Comparison of ENCODE assay signal across 9 mouse cellular contexts in the genomic region with DNA sequence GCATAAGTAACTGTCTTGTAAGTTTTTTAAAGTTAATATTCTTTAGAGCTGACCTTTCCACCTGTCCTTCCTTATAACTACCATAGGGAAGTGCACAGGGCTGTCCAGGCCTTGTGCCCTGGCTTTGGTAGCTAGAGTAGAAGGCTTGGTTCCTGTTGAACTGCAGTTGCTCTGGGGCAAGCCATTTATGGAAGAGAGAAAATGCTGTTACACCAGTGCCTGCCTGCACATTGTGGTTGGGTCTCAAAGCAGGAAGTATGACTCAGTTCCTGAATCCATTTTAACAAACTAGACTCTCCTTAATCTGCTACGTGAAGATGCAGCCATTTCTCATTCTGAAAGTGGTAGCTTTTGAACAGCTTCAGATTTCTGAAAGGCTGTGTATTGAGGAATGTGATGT. TPM values are rescaled to one million over a fixed set of nuclear protein-coding genes. Genes with fewer than 3 reads are reported as not detected.
DNase-seq lines count a peak whose midpoint lies in the region; ATAC-seq lines count a peak whose summit lies in the region.
"Had no signal": no experiment of that assay in that cellular context is flagged by ENCODE, and none has a peak within 500 bp of the region (broad histone marks: within the 10 kb centered on the region; RNA-seq: fewer than 3 reads in every experiment).

No protein-coding gene starts in this region.

- ATAC-seq in limb, embryonic 12.5 days (ENCODE audit: insufficient number of reproducible peaks, insufficient read depth, low FRiP score, low TSS enrichment, low read depth): no peak
- ATAC-seq in heart, embryonic 12.5 days (ENCODE audit: insufficient number of reproducible peaks, low FRiP score): peak; percentile 75
- ATAC-seq in monocyte, adult 5-6 weeks (replicated peaks; ENCODE audit: insufficient number of reproducible peaks, low FRiP score, low TSS enrichment, poor library complexity, severe bottlenecking): peak; percentile 99
- ATAC-seq in hindbrain, embryonic 13.5 days (ENCODE audit: low FRiP score): no peak
- no peak for ATAC-seq in frontal cortex, adult (ENCODE audit: low TSS enrichment)

- DNase-seq in limb, embryonic 10.5 days (ENCODE audit: low spot score): no peak
- peak; percentile 49 to 71 for DNase-seq in kidney, postnatal 36 days
- no peak for DNase-seq in cerebellum, postnatal 10 days

- H3K27me3 ChIP-seq in limb, embryonic 12.5 days: no peaks in the 10 kb centered on the region
- H3K27me3 ChIP-seq in limb, embryonic 10.5 days (ENCODE audit: low read depth, poor library complexity, severe bottlenecking): no peaks in the 10 kb centered on the region
- no peaks in the 10 kb centered on the region for H3K27me3 ChIP-seq in heart, embryonic 12.5 days (replicated peaks)
- H3K27me3 ChIP-seq in hindbrain, embryonic 13.5 days: no peaks in the 10 kb centered on the region
- H3K27me3 ChIP-seq: neural tube, embryonic 13.5 days had no signal

- H3K27ac ChIP-seq in limb, embryonic 12.5 days: peak overlapping the region; percentile 47; the same call in 1 of the 2 replicates
- no peak overlapping the region for H3K27ac ChIP-seq in limb, embryonic 10.5 days
- H3K27ac ChIP-seq in heart, embryonic 12.5 days (ENCODE audit: poor library complexity, severe bottlenecking): peak overlapping the region; percentile 89
- no peak overlapping the region for H3K27ac ChIP-seq in hindbrain, embryonic 13.5 days
- H3K27ac ChIP-seq: neural tube, embryonic 13.5 days had no signal

- no peaks in the 10 kb centered on the region for H3K9me3 ChIP-seq in limb, embryonic 12.5 days
- no peaks in the 10 kb centered on the region for H3K9me3 ChIP-seq in limb, embryonic 10.5 days (replicated peaks)
- no peaks in the 10 kb centered on the region for H3K9me3 ChIP-seq in heart, embryonic 12.5 days (replicated peaks)
- no peaks in the 10 kb centered on the region for H3K9me3 ChIP-seq in hindbrain, embryonic 13.5 days
- H3K9me3 ChIP-seq: neural tube, embryonic 13.5 days had no signal

- peaks cover 78% of the 10 kb centered on the region for H3K36me3 ChIP-seq in limb, embryonic 12.5 days
- H3K36me3 ChIP-seq in limb, embryonic 10.5 days: peaks cover 81% of the 10 kb centered on the region
- H3K36me3 ChIP-seq in heart, embryonic 12.5 days: peaks cover 52% of the 10 kb centered on the region
- H3K36me3 ChIP-seq in hindbrain, embryonic 13.5 days: peaks cover 54% of the 10 kb centered on the region

- 65% methylated on average over 1 of the region's 1 CpGs for WGBS in limb, embryonic 12.5 days
- WGBS in limb, embryonic 10.5 days: 76% methylated on average over 1 of the region's 1 CpGs
- WGBS in heart, embryonic 12.5 days: 38% methylated on average over 1 of the region's 1 CpGs
- 88% methylated on average over 1 of the region's 1 CpGs for WGBS in hindbrain, embryonic 13.5 days

- no peak overlapping the region for H3K9ac ChIP-seq in limb, embryonic 12.5 days (replicated peaks)
- no peak overlapping the region for H3K9ac ChIP-seq in heart, embryonic 12.5 days
- no peak overlapping the region for H3K9ac ChIP-seq in hindbrain, embryonic 13.5 days
- H3K9ac ChIP-seq: neural tube, embryonic 13.5 days had no signal

- H3K4me1 ChIP-seq in limb, embryonic 12.5 days (replicated peaks): peaks cover 15% of the 10 kb centered on the region; the same call in 1 of the 2 replicates
- peaks cover 13% of the 10 kb centered on the region; the same call in 1 of the 2 replicates for H3K4me1 ChIP-seq in limb, embryonic 10.5 days
- peaks cover 42% of the 10 kb centered on the region for H3K4me1 ChIP-seq in heart, embryonic 12.5 days (replicated peaks)
- 0 out of 2 replicates have a peak, but pooled peaks cover 6% of the 10 kb centered on the region for H3K4me1 ChIP-seq in hindbrain, embryonic 13.5 days (replicated peaks)

- no peak overlapping the region for H3K4me3 ChIP-seq in limb, embryonic 12.5 days (replicated peaks)
- H3K4me3 ChIP-seq in limb, embryonic 10.5 days: no peak overlapping the region
- no peak overlapping the region for H3K4me3 ChIP-seq in heart, embryonic 12.5 days
- no peak overlapping the region for H3K4me3 ChIP-seq in hindbrain, embryonic 13.5 days
- H3K4me3 ChIP-seq: neural tube, embryonic 13.5 days had no signal

- H3K4me2 ChIP-seq in limb, embryonic 12.5 days: no peak overlapping the region
- H3K4me2 ChIP-seq in heart, embryonic 12.5 days: no peak overlapping the region
- no peak overlapping the region for H3K4me2 ChIP-seq in hindbrain, embryonic 13.5 days
- H3K4me2 ChIP-seq: neural tube, embryonic 13.5 days had no signal

RNA-seq across cellular contexts. Expression of a gene that starts 12.9 kb away (rescaled TPM):
- 343 and 345 TPM in 2 replicates for polyA plus RNA-seq in limb, embryonic 12.5 days (2016; fragmentation: Nextera tagmentation; extraction: Ambion mirVana)
- 355 and 369 TPM in 2 replicates for polyA plus RNA-seq in limb, embryonic 10.5 days (2016; fragmentation: Nextera tagmentation; extraction: Ambion mirVana)
- 478 and 484 TPM in 2 replicates for polyA plus RNA-seq in heart, embryonic 12.5 days (2016; fragmentation: Nextera tagmentation; extraction: Ambion mirVana)
- 755 to 1,060 TPM (median 1,019 TPM) in 3 replicates for total RNA-seq in monocyte, adult 5-6 weeks (2017)
- 390 and 405 TPM in 2 replicates for polyA plus RNA-seq in hindbrain, embryonic 13.5 days (2015; fragmentation: Nextera tagmentation; extraction: Ambion mirVana)

RNA-seq across cellular contexts. Expression of a gene that starts 29.6 kb away (rescaled TPM):
- 0.19 TPM in 1 of 2 replicates, not detected in the other for polyA plus RNA-seq in limb, embryonic 12.5 days (2016; fragmentation: Nextera tagmentation; extraction: Ambion mirVana)
- 0.26 TPM in 1 of 2 replicates, not detected in the other for polyA plus RNA-seq in limb, embryonic 10.5 days (2016; fragmentation: Nextera tagmentation; extraction: Ambion mirVana)
- polyA plus RNA-seq in heart, embryonic 12.5 days (2016; fragmentation: Nextera tagmentation; extraction: Ambion mirVana): 0.37 and 0.41 TPM in 2 replicates
- total RNA-seq in monocyte, adult 5-6 weeks (2017): not detected in 3 replicates
- 0.42 TPM in 1 of 2 replicates, not detected in the other for polyA plus RNA-seq in hindbrain, embryonic 13.5 days (2015; fragmentation: Nextera tagmentation; extraction: Ambion mirVana)
- polyA plus RNA-seq: neural tube, embryonic 13.5 days had no signal

RNA-seq across cellular contexts. Expression of a gene that starts 35.7 kb away (rescaled TPM):
- 202 and 212 TPM in 2 replicates for polyA plus RNA-seq in limb, embryonic 12.5 days (2016; fragmentation: Nextera tagmentation; extraction: Ambion mirVana)
- polyA plus RNA-seq in limb, embryonic 10.5 days (2016; fragmentation: Nextera tagmentation; extraction: Ambion mirVana): 263 and 272 TPM in 2 replicates
- 169 and 171 TPM in 2 replicates for polyA plus RNA-seq in heart, embryonic 12.5 days (2016; fragmentation: Nextera tagmentation; extraction: Ambion mirVana)
- total RNA-seq in monocyte, adult 5-6 weeks (2017): 105 to 159 TPM (median 131 TPM) in 3 replicates
- polyA plus RNA-seq in hindbrain, embryonic 13.5 days (2015; fragmentation: Nextera tagmentation; extraction: Ambion mirVana): 199 and 206 TPM in 2 replicates

RNA-seq across cellular contexts. Expression of a gene that starts 35.9 kb away (rescaled TPM):
- polyA plus RNA-seq in limb, embryonic 12.5 days (2016; fragmentation: Nextera tagmentation; extraction: Ambion mirVana): 106 TPM in 2 replicates
- polyA plus RNA-seq in limb, embryonic 10.5 days (2016; fragmentation: Nextera tagmentation; extraction: Ambion mirVana): 113 and 121 TPM in 2 replicates
- polyA plus RNA-seq in heart, embryonic 12.5 days (2016; fragmentation: Nextera tagmentation; extraction: Ambion mirVana): 215 and 216 TPM in 2 replicates
- total RNA-seq in monocyte, adult 5-6 weeks (2017): 14.7 to 18.6 TPM (median 17.1 TPM) in 3 replicates
- polyA plus RNA-seq in hindbrain, embryonic 13.5 days (2015; fragmentation: Nextera tagmentation; extraction: Ambion mirVana): 98.2 and 102 TPM in 2 replicates

RNA-seq across cellular contexts. Expression of a gene that starts 54.4 kb away (rescaled TPM):
- polyA plus RNA-seq in limb, embryonic 12.5 days (2016; fragmentation: Nextera tagmentation; extraction: Ambion mirVana): not detected in 2 replicates
- 0.10 TPM in 1 of 2 replicates, not detected in the other for polyA plus RNA-seq in limb, embryonic 10.5 days (2016; fragmentation: Nextera tagmentation; extraction: Ambion mirVana)
- not detected in 2 replicates for polyA plus RNA-seq in heart, embryonic 12.5 days (2016; fragmentation: Nextera tagmentation; extraction: Ambion mirVana)
- not detected in 3 replicates for total RNA-seq in monocyte, adult 5-6 weeks (2017)
- not detected in 2 replicates for polyA plus RNA-seq in hindbrain, embryonic 13.5 days (2015; fragmentation: Nextera tagmentation; extraction: Ambion mirVana)
- polyA plus RNA-seq: neural tube, embryonic 13.5 days had no signal

Comparison
In these comparisons a context has a peak if more than half of its experiments do, and no peak if none do; other contexts are left out.
1. H3K27ac ChIP-seq: peak in limb, embryonic 12.5 days (single experiment) and heart, embryonic 12.5 days (single experiment); none in limb, embryonic 10.5 days (single experiment) and hindbrain, embryonic 13.5 days (single experiment).
2. ATAC-seq: peak in heart, embryonic 12.5 days (single experiment) and monocyte, adult 5-6 weeks (single experiment); none in limb, embryonic 12.5 days (single experiment), hindbrain, embryonic 13.5 days (single experiment) and frontal cortex, adult (single experiment).
3. DNase-seq: peak in kidney, postnatal 36 days (2 of 2); none in limb, embryonic 10.5 days (single experiment) and cerebellum, postnatal 10 days (0 of 2).